Mouse (Mus musculus) lung, adult 2 months (tissue): Measurements from ENCODE around the gene Zfp182.

Experiments used
- CTCF ChIP-seq: fragments of 200-500 bp; IDR thresholded peaks from 2 replicates; pipeline ENCODE4 v1.5.1; 2011; ENCODE audit warnings: mild to moderate bottlenecking, low read length, control low read depth; ENCODE audit not compliant: insufficient read depth
- POLR2A ChIP-seq: fragments of 200-500 bp; IDR thresholded peaks from 2 replicates; pipeline ENCODE4 v1.6.1; 2011; ENCODE audit warnings: low read depth, mild to moderate bottlenecking, control low read depth, low read length, borderline replicate concordance; ENCODE audit errors: extremely low read depth

DNA sequence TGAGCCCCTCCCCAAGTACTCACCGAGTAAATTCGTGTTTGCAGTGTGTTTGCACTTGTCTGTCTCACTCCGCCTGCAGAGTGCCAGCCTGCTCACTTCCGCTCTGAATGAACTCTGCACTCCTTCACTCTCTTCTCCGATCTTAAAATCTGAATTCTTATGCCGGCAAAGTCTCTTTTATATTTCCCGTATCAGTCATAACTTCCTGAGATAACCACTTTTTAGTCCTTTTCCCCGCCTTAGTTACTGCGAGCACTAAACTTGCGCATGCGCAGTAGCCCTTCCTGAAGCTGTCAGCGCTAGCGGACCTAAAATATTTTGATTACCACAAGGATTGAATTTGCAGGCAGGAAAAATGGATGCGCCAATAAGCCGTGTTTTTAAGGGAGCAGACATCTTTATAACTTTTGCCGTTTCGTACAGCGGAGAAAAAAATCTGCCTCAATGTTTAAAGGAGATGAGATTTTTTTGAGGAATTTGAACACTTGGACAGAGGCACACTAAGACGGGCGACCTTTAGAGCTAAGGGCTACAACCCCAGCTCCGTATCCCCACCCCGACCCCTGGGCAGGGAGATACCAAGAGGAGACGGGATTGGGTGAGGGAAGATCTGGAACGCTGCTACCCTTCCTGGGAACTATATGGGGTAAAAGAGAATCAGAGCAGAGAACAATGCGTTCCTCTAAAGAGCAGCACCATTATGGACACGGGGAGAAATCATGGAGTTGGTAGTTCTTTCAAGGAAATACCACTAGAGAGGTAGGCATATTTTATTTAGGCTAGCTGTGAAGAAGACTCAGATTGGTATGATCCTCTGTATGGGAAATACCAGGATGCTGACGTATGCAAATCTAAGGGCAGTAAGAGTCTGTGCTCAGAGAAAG is 27.1 kb upstream of the Zfp182 start, which contains the start of gene Zfp300:
- no peak for TF ChIP-seq CTCF
- no peak for TF ChIP-seq POLR2A
